Mouse (Mus musculus) brain, embryonic 14.5 days (tissue): ENCODE data around the gene Kpna7.

Experiments
- CTCF ChIP-seq: fragments of 200-500 bp; IDR thresholded peaks from 2 replicates; pipeline ENCODE4 v1.5.1; 2012; ENCODE audit warnings: inconsistent platforms, mild to moderate bottlenecking, moderate library complexity, borderline replicate concordance; ENCODE audit not compliant: insufficient read depth, insufficient read length; ENCODE audit errors: extremely low read depth
- POLR2A ChIP-seq: fragments of 200-500 bp; IDR thresholded peaks from 2 replicates; pipeline ENCODE4 v1.6.1; 2012; ENCODE audit warnings: mild to moderate bottlenecking, inconsistent platforms, borderline replicate concordance; ENCODE audit not compliant: poor library complexity, insufficient read depth, insufficient read length, severe bottlenecking; ENCODE audit errors: extremely low read depth

DNA sequence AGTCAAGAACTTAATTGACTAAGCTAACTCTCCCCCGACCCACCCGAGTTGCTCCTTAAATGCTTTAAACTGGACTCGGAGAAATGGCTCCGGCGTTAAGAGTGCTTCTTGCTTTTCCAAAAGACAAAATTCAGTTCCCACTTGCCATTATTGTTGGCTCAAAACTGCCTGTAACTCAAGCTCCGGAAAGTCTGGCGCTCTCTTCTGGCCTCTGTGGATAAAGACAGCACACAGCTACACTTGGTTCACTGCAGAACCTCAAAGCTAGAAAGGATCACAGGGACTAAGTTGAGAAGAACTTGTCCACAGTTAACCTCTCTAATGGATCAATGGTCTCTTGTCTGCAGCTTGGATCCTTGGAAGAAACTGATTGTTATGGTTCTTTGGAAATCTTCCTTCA lies 25.1 kb downstream of the Kpna7 start:
- TF ChIP-seq CTCF (no peak), POLR2A (no peak)
